Mouse (Mus musculus) lung, adult 2 months (tissue): ENCODE measurements around the gene Pxmp2. TPM values are rescaled to one million over a fixed set of nuclear protein-coding genes. Genes with fewer than 3 reads are reported as not detected.
A peak's percentile ranks its signal among the peaks of the same experiment; 100 is the strongest.

Experiments used
- DNase-seq: peaks from one replicate; pipeline ENCODE4 v3.0.0; 2022
- H3K4me1 ChIP-seq: fragments of 200-500 bp; 2 replicates; pipeline ENCODE4 v1.6.1; 2011; ENCODE audit warnings: low read length; ENCODE audit not compliant: control insufficient read depth, insufficient read depth
- H3K4me3 ChIP-seq: fragments of 200-500 bp; replicated peaks from 2 replicates; pipeline ENCODE3; 2011; ENCODE audit warnings: low read depth, mild to moderate bottlenecking, control low read depth, low read length; ENCODE audit errors: extremely low read depth
- CTCF ChIP-seq: fragments of 200-500 bp; IDR thresholded peaks from 2 replicates; pipeline ENCODE4 v1.5.1; 2011; ENCODE audit warnings: mild to moderate bottlenecking, low read length, control low read depth; ENCODE audit not compliant: insufficient read depth
- POLR2A ChIP-seq: fragments of 200-500 bp; IDR thresholded peaks from 2 replicates; pipeline ENCODE4 v1.6.1; 2011; ENCODE audit warnings: low read depth, mild to moderate bottlenecking, control low read depth, low read length, borderline replicate concordance; ENCODE audit errors: extremely low read depth
- WGBS: fragments of 180-500 bp; shearing (Covaris S2); methylation state at CpG from one replicate; pipeline ENCODE4 v1.1.7; 2018; 5-methylcytosine and 5-hydroxymethylcytosine counted together
- polyA plus RNA-seq: library from polyadenylated mRNA; depleted of rRNA; stranded (reverse); fragments of >200 nt; gene quantifications from 2 replicates; pipeline ENCODE4 v1.2.3, GENCODE M21; 2012; rRNA removed

Pxmp2 gene
- polyA plus RNA-seq, 1 experiment = 11.5 TPM

DNA sequence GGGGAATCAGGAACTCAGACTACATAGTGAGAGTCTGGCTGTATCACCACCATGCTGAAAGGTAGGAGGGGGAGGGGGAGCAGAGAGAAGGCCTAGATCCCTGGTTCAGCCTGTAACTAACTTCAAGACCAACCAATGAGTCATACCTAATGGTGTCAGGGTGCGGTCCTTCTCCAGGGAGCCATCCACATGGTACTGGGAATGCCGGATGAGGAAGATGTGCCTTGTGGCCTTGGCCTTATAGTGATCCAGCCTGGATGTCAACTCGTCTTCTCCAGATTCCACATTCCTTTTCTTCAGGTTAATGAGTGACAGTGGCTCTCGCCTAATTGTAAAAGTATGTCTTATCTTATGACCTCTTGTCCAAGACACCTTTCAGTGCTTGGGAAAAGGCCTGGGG is 19.0 kb downstream of the Pxmp2 start:
- TF ChIP-seq CTCF (no peak), POLR2A (no peak)
- WGBS = 83% methylated on average over 4 of the region's 4 CpGs
- peaks cover 4% of the 10 kb centered on the region for H3K4me1 ChIP-seq
- DNase-seq = no peak
- no peak overlapping the region for H3K4me3 ChIP-seq

DNA sequence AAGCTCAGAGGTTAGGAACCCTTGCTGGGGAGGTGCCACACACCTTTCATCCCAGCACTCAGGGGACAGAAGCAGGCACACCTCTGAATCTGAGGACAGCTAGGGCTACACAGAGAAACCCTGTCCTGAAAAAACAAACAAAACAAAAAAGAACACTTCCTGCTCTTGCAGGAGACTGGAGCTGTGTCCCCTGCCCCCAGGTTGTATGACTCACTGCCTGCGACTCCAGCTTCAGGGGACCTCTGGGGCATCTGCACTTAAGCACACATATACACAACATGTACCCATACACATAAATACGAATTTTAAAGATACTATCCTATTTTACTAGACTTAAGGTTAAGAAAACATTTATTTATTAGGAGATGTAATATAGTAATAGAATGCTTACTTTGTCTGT is 41.9 kb downstream of the Pxmp2 start:
- 74% methylated on average over 2 of the region's 2 CpGs for WGBS
- DNase-seq = no peak
- Histone ChIP-seq H3K4me3 (no peak overlapping the region), H3K4me1 (no peaks in the 10 kb centered on the region)
- TF ChIP-seq CTCF (no peak), POLR2A (no peak)

DNA sequence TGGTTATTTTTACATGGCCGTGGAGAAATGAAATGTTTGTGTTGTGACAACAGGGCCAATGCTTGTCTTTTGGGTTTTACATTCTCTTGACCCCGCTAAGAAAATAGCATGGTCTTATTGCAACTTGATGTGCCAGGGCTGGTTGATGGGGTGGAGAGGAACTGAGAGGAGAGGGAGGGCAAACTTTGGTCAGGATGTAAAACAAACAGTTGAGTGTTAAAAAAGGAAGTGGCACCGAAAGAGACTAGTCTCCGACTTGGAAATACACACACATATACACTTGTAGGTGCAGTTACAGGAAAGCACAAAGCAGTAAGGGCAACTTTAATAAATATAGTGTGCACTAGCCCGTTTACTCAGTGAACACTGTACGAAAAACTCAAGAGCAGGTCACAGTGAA is 53.6 kb downstream of the Pxmp2 start:
- WGBS = 41% methylated on average over 6 of the region's 6 CpGs
- DNase-seq = no peak
- H3K4me3 ChIP-seq = peak overlapping the region; percentile 5
- TF ChIP-seq CTCF = no peak
- H3K4me1 ChIP-seq = peaks cover 8% of the 10 kb centered on the region

DNA sequence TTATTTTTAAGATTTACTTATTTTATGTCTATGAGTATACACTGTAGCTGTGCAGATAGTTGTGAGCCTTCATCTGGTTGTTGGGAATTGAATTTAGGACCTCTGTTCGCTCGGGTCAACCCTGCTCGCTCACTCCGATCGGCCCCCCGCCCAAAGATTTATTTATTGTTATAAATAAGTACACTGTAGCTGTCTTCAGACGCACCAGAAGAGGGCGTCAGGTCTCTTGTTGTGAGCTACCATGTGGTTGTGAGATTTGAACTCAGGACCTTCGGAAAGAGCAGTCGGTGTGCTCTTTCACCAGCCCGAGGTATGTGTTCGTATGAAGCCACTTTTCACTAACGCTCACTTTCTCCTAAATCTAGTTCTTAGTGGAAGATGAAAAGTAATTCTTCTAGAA is 54.3 kb downstream of the Pxmp2 start:
- no peak for DNase-seq
- 31% methylated on average over 13 of the region's 13 CpGs for WGBS
- TF ChIP-seq POLR2A (no peak), CTCF (no peak)
- H3K4me1 ChIP-seq = peaks cover 8% of the 10 kb centered on the region
- H3K4me3 ChIP-seq = peak overlapping the region; percentile 3

DNA sequence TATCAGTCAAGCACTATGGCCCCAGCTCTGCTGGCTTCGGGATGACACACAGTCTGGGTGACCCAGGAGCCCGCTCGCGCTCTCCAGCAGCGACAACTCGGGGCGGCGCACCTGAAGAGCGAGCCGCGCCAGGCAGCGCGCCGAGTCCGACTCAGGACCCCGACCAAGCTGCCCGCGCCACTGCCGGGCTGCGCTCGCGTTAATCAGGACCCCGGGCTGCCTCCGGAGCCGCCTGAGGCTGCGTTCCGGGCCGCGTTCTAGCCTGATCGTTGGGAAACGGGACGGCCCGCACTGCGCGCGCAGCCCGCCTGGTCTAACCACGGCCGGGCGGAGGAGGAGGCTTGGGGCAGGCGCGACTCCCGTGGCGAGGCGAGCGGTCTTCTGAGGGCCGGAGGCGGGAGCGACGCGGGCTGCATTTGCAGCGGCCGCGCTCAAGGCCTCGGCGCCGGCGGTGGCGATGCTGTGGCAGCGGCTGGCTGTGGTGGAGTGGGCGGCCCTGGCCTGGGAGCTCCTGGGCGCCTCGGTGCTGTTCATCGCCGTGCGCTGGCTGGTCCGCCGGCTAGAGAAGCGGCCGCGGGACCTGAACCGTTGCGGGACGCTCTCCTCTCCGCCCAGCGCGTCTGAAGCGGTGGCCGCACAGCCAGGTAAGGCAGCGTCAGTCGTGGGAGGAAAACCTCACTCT is 55.1 kb downstream of the Pxmp2 start, which contains the start of gene Ankle2:
Gene Ankle2, plus strand, starts transcription at position 225 of the 682 bp plus-strand sequence.
- DNase-seq = peak; percentile 92
- under 1% methylated on average over 81 of the region's 81 CpGs for WGBS
- H3K4me1 ChIP-seq = peaks cover 8% of the 10 kb centered on the region
- TF ChIP-seq POLR2A (no peak; the same call in 1 of the 2 replicates), CTCF (no peak)
- peak within 1 kb of the TSS; percentile 88 for H3K4me3 ChIP-seq

DNA sequence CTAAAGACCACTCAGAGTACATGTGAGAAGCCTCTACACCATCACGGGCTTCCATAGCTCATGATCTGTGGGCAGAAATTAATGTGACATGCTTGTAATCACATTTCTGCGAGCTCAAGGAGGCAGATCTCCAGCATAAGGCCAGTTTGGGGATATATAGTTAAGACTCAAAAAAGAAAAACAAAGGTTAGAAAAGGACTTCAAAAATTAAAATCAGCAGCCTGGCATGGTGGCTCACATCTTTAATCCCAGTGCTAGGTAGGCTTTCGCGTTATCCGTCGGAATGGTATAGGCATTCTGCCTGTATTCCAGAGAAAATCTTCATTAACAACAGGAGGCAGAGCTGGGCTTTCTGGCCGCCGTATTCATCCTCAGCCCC is 55.6 kb downstream of the Pxmp2 start:
- TF ChIP-seq CTCF (no peak), POLR2A (no peak)
- peak overlapping the region; percentile 88 for H3K4me3 ChIP-seq
- peaks cover 8% of the 10 kb centered on the region for H3K4me1 ChIP-seq
- 6% methylated on average over 8 of the region's 8 CpGs for WGBS
- DNase-seq = no peak

DNA sequence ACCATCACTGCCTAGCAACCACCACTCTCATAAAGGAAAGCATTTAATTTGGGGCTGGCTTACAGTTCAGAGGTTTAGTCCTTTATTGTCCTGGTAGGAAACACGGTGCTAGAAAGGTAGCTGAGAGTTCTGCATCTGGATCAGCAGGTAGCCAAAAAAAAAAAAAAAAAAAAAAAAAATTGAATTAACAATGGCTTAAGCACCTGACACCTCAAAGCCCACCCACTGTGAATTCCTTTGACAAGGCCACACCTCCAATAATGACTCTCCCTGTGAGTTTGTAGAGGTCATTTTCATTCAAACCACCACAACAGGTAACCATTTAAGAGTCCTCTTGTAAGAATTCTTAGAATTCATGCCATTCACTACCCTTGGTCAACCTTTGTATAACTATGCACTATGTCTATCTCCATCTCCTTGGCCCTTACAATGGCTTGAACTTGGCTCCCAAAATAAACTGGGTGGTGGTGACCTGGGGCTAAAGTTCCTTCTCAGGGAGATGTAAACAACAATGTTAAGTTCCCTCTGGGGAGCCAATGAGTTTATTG is 58.6 kb downstream of the Pxmp2 start:
- TF ChIP-seq POLR2A (no peak), CTCF (no peak)
- DNase-seq = no peak
- Histone ChIP-seq H3K4me1 (peaks cover 6% of the 10 kb centered on the region), H3K4me3 (no peak overlapping the region)
- WGBS = 56% methylated on average over 1 of the region's 1 CpGs

DNA sequence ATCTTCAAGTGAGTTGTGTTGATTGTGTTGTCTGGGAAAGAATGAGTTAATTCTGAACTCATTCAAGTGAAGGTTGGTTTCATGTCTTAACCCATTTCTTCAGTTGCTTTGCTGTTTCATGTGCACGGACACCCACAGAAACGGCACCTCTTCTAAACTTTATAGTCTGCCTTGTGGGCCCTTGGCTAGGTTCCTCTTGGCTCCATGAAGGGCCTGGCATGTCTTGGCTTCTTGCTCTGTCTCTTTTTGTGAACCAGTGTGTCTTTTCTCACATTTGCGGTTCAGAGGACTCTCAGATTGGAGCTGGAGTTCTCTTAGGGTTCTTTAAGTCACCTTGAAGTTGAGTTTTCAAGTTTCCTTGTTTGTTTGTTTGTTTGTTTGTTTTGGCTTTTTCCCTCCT is 60.9 kb downstream of the Pxmp2 start:
- 86% methylated on average over 3 of the region's 3 CpGs for WGBS
- DNase-seq = no peak
- Histone ChIP-seq H3K4me3 (no peak overlapping the region), H3K4me1 (peaks cover 1% of the 10 kb centered on the region; the same call in 1 of the 2 replicates)
- no peak for TF ChIP-seq CTCF
- TF ChIP-seq POLR2A = no peak

Other genes with a start within 250 kb of the Pxmp2 start
- gene Gm17655, start 213.7 kb downstream of the Pxmp2 start, polyA plus RNA-seq = 0.06 and 0.11 TPM in 2 replicates
- 0.05 and 0.08 TPM in 2 replicates for gene Gm35315, start 191.8 kb downstream of the Pxmp2 start, polyA plus RNA-seq
- gene Plcxd1, start 186.2 kb downstream of the Pxmp2 start, polyA plus RNA-seq = 4.1 and 8.1 TPM in 2 replicates
- gene Gtpbp6, start 178.0 kb downstream of the Pxmp2 start, polyA plus RNA-seq = 114 and 137 TPM in 2 replicates
- 0.48 and 0.56 TPM in 2 replicates for gene Zfp605, start 176.1 kb downstream of the Pxmp2 start, polyA plus RNA-seq
- gene Chfr, start 150.3 kb downstream of the Pxmp2 start, polyA plus RNA-seq = 46.3 and 48.0 TPM in 2 replicates
- gene Golga3, start 109.5 kb downstream of the Pxmp2 start, polyA plus RNA-seq = 8.6 and 11.1 TPM in 2 replicates
- 9.0 and 10.2 TPM in 2 replicates for gene Ankle2, start 55.2 kb downstream of the Pxmp2 start, polyA plus RNA-seq
- gene Pgam5, start 16.3 kb downstream of the Pxmp2 start, polyA plus RNA-seq = 13.7 and 14.2 TPM in 2 replicates
- gene Pole, start 120 bp upstream of the Pxmp2 start, polyA plus RNA-seq = 1.0 and 1.7 TPM in 2 replicates
- gene P2rx2, start 57.0 kb upstream of the Pxmp2 start, polyA plus RNA-seq = 1.2 TPM in 2 replicates
- gene Lrcol1, start 58.5 kb upstream of the Pxmp2 start, polyA plus RNA-seq = 0.19 and 0.51 TPM in 2 replicates
- 64.9 and 107 TPM in 2 replicates for gene Fbrsl1, start 162.3 kb upstream of the Pxmp2 start, polyA plus RNA-seq